Mouse (Mus musculus) gastrocnemius, adult 8-10 months (tissue): ENCODE data around the gene Snrpa. TPM values are rescaled to one million over a fixed set of nuclear protein-coding genes. Genes with fewer than 3 reads are reported as not detected.

ENCODE experiments used
- DNase-seq, 2 experiments: peaks; one replicate each; pipeline ENCODE4 v3.0.0; 2022; ENCODE audit warnings: low spot score in 2 of 2
- microRNA-seq: library from miRNA; unstranded; fragments of <30 nt; microRNA quantifications from one replicate; pipeline ENCODE4 v1.2.0, GENCODE M21; 2022
- total RNA-seq, 4 experiments: library from RNA; stranded (reverse); gene quantifications; 2 replicates each; pipeline ENCODE4 v1.2.4; 2022

Gene Snrpa
- total RNA-seq, 4 experiments from 2014 or later = 27.9 to 32.9 (median 31.6) TPM

DNA sequence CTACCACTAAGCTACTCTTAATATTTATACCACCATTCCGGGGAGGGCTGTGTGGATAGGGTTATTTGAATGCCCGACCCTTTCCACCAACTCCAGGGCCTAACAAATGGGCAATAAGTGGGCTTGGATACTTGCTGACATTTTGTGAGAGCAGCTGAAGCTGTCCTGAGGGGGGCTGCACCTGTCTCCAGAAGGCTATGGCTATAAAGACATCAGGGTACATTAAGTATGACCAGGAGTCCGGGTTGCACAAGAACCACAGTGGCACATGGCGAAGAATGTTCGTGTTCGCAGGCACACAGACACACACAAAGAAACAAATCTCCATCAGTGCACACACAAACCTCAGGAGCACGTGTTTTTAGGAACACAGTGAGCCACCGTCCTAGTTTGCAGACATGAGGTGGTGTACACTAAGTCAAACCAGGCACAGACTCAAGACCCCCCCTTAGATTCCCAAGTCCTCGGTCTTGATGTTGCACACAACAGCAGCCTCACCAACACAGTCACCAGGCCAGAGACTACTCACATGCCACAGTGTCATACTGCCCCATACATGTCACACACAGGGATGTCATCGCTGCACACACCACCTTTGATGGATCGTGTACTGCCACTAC lies 28.5 kb downstream of the Snrpa start:
- DNase-seq = no peak

- peak; percentile 90 to 95 for DNase-seq
Measured at GRCm38 (mm10) chr7:27166614-27167474, 29.2 kb downstream of the Snrpa start, which contains the start of gene Egln2. TSS of gene Egln2 (minus strand) at chr7:27166802.

DNA sequence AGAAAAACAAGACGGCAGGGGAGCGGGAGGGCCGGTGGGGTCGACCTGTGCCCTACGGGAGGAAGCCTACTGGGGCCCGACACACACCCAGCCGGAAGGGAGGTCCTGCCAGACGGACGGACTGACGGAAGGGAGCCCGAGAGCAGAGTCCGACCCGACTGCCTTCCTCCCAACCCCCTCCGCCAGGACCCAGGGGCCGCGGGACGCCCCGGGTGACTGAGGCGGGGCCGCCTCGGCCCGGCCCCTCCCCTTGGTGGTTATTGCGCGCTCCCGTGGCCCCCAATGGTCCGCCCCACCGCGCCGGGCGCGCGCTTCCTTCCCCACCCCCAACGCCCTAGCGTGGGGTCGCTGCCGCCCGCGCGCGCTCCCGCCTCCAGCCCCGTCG lies 29.9 kb downstream of the Snrpa start:
- peak; percentile 77 to 87 for DNase-seq

DNA sequence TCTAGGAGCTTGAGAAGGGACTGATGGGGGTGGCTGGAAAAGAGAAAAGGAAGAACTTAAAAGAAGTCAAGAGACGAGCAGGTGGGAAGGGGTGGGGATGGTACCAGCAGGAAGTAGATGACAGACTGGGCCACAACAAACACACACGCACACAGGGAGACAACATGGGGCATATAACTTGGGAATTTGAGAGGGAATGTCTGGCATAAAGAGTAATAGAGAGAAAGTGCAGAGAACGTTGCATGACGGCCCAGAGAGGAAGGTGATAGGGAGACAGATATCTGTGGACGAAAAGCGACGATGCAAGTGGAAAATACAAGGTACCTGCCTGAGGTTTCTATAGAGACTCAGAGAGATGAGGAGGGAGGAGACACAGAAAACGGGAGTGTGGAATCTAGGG lies 30.4 kb downstream of the Snrpa start:
- DNase-seq = no peak

DNA sequence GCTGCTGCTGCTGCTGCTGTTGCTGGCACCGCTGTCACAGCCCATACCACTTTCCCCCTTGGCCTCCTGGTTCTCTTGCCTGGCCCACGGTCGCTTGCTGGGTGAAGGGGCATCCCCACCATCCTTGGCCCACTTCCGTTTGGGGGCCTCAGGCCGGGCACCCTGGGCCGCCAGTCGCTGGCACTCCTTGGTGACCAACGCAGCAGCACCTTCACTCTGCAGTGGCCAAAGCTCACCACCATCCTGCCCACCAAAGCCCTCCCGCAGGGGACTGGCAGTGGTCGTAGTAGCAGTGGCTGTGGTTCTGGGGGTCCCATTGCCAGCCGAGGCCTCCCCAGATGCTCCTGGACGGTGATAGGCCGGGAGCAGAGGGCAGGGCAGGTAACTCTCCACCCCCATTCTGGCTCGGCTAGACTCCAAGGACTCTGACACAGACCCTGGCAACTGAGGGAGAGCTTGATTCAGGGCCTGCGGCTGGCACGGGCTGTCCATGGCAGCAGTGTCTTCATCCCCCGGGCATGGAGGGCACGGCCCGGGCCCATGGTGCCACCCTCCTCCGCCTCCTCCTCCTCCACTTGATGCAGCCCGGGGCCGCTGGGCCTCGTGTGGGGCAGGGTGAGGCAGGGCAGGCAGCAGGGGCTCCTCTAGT lies 30.9 kb downstream of the Snrpa start:
- DNase-seq = peak; percentile 40 to 62

- DNase-seq = no peak
Measured at GRCm38 (mm10) chr7:27164112-27164947, 31.7 kb downstream of the Snrpa start.

DNA sequence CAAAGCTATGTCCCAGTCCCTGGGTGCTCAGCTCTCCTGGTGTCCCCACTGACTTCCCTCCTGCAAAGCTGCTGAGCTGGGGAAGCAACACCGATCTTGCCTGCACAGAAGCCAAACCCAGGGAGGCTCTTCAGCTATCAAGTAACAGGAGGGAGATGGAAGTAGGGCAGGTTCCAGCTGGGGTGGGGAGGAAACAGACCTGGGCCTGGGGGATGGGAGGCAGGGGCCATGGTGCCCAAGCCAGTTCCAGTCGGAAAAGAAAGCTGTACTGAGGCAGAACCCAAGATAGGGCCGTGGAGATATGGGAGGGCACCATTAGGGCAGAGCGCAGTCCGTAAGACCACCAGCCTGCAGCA lies 32.6 kb downstream of the Snrpa start:
- peak; percentile 41 to 60 for DNase-seq

DNA sequence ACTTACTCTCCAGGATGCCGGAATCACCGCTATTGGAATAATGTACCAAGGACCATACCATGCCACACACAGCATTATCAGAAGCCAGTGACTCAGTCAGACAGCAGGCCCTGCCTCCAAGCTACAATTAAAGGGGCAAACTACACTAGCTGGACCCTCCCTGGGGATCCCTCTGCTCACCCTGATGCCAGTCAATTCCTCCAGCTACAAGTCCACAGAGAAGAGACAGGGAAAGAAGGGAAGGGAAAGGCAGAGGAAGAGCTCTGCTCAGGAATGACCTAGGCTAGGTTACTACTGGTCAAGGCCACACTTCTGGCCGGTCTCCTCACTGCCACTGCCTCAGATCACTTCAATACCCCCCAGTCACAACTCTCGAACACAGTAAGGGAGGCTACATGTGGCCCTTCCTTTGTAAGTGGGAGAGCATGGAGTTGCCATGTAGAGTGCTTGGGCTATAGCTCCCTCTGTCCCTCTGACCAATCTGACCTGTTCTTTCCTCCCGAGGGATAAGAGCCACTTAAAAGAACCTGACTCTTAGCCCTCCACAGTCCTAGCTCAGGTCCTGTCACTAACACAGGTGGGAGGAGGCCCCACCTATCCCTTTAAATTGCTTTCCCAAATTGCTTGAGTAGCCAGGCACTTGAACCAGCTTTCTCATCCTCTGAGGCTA lies 33.2 kb downstream of the Snrpa start:
- DNase-seq = no peak

DNA sequence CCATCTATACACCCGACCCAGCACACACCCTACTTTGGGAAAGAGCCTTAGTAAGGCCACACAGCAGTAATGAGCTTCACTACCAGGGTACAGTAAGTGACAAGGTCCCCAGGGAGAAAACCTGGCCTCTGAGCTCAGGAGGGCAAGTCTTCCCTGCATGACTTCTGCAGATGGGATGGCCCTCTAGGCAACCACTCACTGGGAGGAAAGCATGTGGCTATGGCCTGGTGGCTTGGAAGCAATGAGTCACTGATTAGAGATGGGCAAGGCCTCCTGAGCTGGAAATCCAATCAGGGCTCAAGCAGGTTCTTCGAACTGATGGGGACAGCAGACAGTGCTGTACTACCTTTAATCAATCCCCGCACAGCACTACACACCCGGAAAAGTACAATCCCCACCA lies 34.3 kb downstream of the Snrpa start:
- DNase-seq = no peak

GRCm38 (mm10) chr7:27160921-27161320 lies 35.1 kb downstream of the Snrpa start:
- DNase-seq = no peak

DNA sequence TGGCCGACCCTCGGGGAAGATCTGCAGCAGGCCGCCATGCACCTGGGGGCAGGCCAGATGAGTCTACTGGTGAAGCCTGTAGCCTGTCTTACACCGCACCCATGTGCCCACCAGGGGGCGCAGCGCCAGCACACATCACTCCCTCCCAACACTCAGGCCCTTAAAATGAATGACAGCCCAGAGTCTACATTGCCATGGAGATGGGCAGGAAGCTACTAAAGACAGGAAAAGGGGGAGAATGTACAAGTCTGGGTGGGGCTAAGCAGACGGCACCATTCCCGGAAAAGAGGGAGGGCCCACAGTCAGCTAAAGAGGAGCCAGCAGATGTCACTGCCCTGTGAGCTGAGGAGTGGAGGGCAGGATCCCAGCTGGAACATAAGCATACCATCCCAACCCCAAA lies 36.2 kb downstream of the Snrpa start:
- DNase-seq = peak; percentile 84

DNA sequence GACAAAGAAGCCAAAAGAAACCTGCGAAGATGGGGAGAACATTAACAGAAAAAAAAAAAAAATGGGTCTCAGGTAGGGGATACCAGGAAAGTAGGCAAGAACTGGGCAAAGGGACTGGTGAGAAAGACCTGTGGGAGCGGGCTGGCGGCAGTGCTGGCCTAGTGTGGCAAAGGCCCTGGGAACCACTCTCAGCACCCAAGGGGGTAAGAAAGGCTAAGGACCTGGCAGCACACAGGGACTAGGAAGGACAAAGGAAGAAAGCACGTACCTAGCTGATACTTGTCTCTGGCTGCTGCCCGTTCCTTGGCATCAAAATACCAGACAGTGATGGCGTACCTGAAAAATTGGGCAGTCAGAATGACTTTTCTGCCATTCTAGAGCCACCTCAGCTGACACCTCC lies 36.8 kb downstream of the Snrpa start:
- DNase-seq = no peak

DNA sequence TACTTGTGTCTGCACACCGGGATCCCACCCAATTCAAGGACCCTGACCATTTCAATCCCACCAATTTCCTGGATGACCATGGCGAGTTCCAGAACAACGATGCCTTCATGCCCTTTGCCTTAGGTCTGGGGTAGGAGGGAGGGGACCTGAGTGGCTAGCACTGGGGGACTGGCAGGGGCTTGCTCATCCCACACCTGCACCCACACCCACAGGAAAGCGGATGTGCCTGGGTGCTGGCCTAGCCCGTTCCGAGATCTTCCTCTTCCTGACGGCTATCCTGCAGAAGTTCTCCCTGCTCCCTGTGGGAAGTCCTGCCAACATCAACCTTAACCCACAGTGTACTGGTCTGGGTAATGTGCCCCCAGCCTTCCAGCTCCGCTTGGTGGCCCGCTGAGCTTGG lies 37.9 kb downstream of the Snrpa start:
- DNase-seq = no peak

DNA sequence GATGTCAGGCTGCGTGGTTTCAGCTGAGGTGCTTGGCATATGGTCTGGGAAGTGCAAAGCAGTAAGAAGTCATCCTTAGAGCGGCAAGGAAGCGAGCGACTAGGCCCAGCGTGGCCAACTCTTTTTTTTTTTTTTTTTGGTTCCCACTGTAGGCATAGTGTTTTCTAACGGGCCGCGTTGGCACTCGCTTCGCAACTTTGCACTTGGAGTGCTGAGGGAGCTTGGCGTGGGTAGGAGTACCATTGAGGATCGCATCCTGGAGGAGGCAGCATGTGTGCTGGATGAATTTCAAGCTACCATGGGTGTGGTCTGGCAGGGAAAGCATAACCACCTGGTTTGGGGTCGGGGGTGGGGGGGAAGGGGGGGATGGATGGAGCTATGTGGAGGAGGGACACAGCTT lies 40.1 kb downstream of the Snrpa start:
- no peak for DNase-seq

DNA sequence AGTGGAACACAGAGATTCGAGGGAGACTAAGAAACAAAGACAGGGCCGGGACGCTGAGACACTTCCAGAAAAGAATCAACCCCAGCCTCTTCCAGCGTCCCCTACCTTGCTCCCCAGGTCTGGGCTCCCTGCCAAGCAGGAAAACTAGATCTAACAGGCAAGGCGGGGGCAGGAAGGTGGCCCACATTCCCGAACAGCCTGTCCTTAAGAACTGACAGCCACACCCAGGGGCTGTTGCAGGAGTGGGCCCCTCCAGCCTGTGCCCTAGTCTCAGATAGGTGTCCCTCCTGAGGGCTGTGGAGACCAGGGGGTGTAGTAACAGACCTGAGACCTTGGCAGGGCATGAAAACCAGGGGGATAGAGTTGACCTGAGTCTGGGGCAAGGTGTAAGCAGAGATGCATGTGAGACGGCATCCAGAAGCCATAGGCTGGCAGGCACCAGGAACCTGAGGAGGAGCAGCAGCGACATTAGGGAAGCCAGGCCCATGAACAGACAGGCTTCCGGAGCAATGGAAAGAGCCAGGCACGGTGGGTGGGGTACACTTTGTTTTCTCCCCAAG lies 42.8 kb downstream of the Snrpa start, which contains the start of gene Cyp2t4:
TSS of gene Cyp2t4 (plus strand) at position 510 of the 560 bp plus-strand sequence.
- no peak for DNase-seq

Small RNA genes within 50 kb of the gene (microRNA-seq; reads per million reads assigned to microRNA genes)
- gene Mir1191 = not detected
- not detected for gene Mir3101

Other genes starting within 250 kb of the Snrpa start
- gene Cyp2a12, start 167.2 kb downstream of the Snrpa start, total RNA-seq = under 1 TPM in 1 of 4 experiments, not detected in 3; 0.40 TPM
- gene Cyp2f2, start 76.4 kb downstream of the Snrpa start, total RNA-seq = 1 to 10 TPM in 2 of 4 experiments, under 1 TPM in 2; 0.34 to 1.2 (median 0.77) TPM
- gene Cyp2t4, start 42.6 kb downstream of the Snrpa start, total RNA-seq = not detected
- 100 to 1,000 TPM; 119 to 120 (median 119) TPM for gene Egln2, start 29.5 kb downstream of the Snrpa start, total RNA-seq
- gene Rab4b, start 17.4 kb downstream of the Snrpa start, total RNA-seq = 1 to 10 TPM; 4.3 to 5.8 (median 4.7) TPM
- gene Gm21983, start 15.2 kb downstream of the Snrpa start, total RNA-seq = not detected
- under 1 TPM in 1 of 4 experiments, not detected in 3; 0.75 TPM for gene Mia, start 15.1 kb downstream of the Snrpa start, total RNA-seq
- gene BC024978, start 490 bp downstream of the Snrpa start, total RNA-seq = 10 to 100 TPM; 13.2 to 20.5 (median 15.1) TPM
- 1 to 10 TPM; 3.5 to 4.6 (median 3.7) TPM for gene Itpkc, start 32.4 kb upstream of the Snrpa start, total RNA-seq
- gene Coq8b, start 36.8 kb upstream of the Snrpa start, total RNA-seq = 1 to 10 TPM; 2.6 to 3.3 (median 3.0) TPM
- gene Numbl, start 62.2 kb upstream of the Snrpa start, total RNA-seq = 1 to 10 TPM; 1.5 to 3.4 (median 2.2) TPM
- 10 to 100 TPM; 33.6 to 50.3 (median 43.1) TPM for gene Ltbp4, start 141.4 kb upstream of the Snrpa start, total RNA-seq
- 1 to 10 TPM; 1.8 to 3.9 (median 2.7) TPM for gene Shkbp1, start 159.7 kb upstream of the Snrpa start, total RNA-seq
- gene Gm20479, start 161.1 kb upstream of the Snrpa start, total RNA-seq = under 1 TPM in 1 of 4 experiments, not detected in 3; 0.53 TPM